Mouse (Mus musculus) CH12.LX (cell line): ENCODE measurements around the gene Olfr1277. TPM values are rescaled to one million over a fixed set of nuclear protein-coding genes. Genes with fewer than 3 reads are reported as not detected.

Experiments used
- DNase-seq: peaks from one replicate; pipeline ENCODE4 v3.0.0-alpha.2; 2013; ENCODE audit errors: extremely low read depth
- H3K27ac ChIP-seq: 2 replicates; pipeline ENCODE4 v1.5.1; 2012; ENCODE audit warnings: low read depth, mild to moderate bottlenecking, control low read depth, moderate library complexity; ENCODE audit not compliant: insufficient read depth
- H3K27me3 ChIP-seq: replicated peaks from 2 replicates; pipeline ENCODE3; 2012; ENCODE audit warnings: inconsistent platforms
- H3K36me3 ChIP-seq, 2 experiments: replicated peaks in 1 of 2; 2 replicates each; pipeline versions ENCODE3 to v1.6.1; 2012; ENCODE audit warnings: inconsistent platforms in 1 of 2, low read length in 1 of 2, mild to moderate bottlenecking in 1 of 2, mixed read lengths in 1 of 2, moderate library complexity in 1 of 2; ENCODE audit not compliant: control insufficient read depth in 1 of 2, insufficient read depth in 1 of 2
- H3K4me1 ChIP-seq, 2 experiments: 2 replicates each; pipeline ENCODE4 v1.6.1; 2012; ENCODE audit warnings: inconsistent platforms in 1 of 2, moderate library complexity in 1 of 2; ENCODE audit not compliant: insufficient read depth in 2 of 2, control insufficient read depth in 1 of 2
- H3K4me2 ChIP-seq: 2 replicates; pipeline ENCODE4 v1.6.1; 2012; ENCODE audit warnings: low read depth, mild to moderate bottlenecking, control low read depth; ENCODE audit not compliant: poor library complexity, insufficient read depth, severe bottlenecking
- H3K4me3 ChIP-seq, 3 experiments: fragments of 150-350 bp in 1 of 3; sonication (generic) in 1 of 3; replicated peaks in 1 of 3; 2 replicates each; pipeline versions ENCODE3 to v1.5.1; 2011 to 2012; ENCODE audit warnings: low read depth in 2 of 3, low read length in 2 of 3, mild to moderate bottlenecking in 2 of 3, moderate library complexity in 2 of 3, control low read depth in 1 of 3, improper control_type of control experiment in 1 of 3, inconsistent platforms in 1 of 3, mixed read lengths in 1 of 3; ENCODE audit not compliant: poor library complexity in 1 of 3
- H3K79me2 ChIP-seq: replicated peaks from 2 replicates; pipeline ENCODE4 v1.6.1; 2012; ENCODE audit warnings: mild to moderate bottlenecking, moderate library complexity; ENCODE audit not compliant: control insufficient read depth, poor library complexity, insufficient read depth, severe bottlenecking; ENCODE audit errors: extremely low read depth
- H3K9ac ChIP-seq: 2 replicates; pipeline ENCODE4 v1.6.1; 2012; ENCODE audit warnings: low read depth, mild to moderate bottlenecking, control low read depth, moderate library complexity; ENCODE audit not compliant: insufficient read depth
- H3K9me3 ChIP-seq: replicated peaks from 2 replicates; pipeline ENCODE3; 2012; ENCODE audit warnings: low read length, inconsistent platforms, mixed read lengths
- BHLHE40 ChIP-seq: IDR thresholded peaks from 2 replicates; pipeline ENCODE4 v1.6.1; 2011; ENCODE audit warnings: mild to moderate bottlenecking, low read depth, low read length, improper control_type of control experiment
- CHD2 ChIP-seq: IDR thresholded peaks from 2 replicates; pipeline ENCODE4 v1.6.1; 2011; ENCODE audit warnings: low read length, improper control_type of control experiment
- CTCF ChIP-seq, 2 experiments: IDR thresholded peaks in 1 of 2; conservative IDR thresholded peaks in 1 of 2; 2 replicates each; pipeline ENCODE4 v1.5.1; 2011 to 2012; ENCODE audit warnings: low read depth in 2 of 2, low read length in 2 of 2, improper control_type of control experiment in 1 of 2, inconsistent platforms in 1 of 2, mild to moderate bottlenecking in 1 of 2, moderate library complexity in 1 of 2
- E2F4 ChIP-seq: IDR thresholded peaks from 2 replicates; pipeline ENCODE4 v1.6.1; 2011; ENCODE audit warnings: low read depth, low read length, improper control_type of control experiment; ENCODE audit not compliant: insufficient replicate concordance
- ELF1 ChIP-seq: IDR thresholded peaks from 2 replicates; pipeline ENCODE4 v1.6.1; 2014; ENCODE audit warnings: low read depth, mild to moderate bottlenecking, inconsistent platforms, low read length, improper control_type of control experiment
- EP300 ChIP-seq: IDR thresholded peaks from 2 replicates; pipeline ENCODE4 v1.6.1; 2011; ENCODE audit warnings: low read length, improper control_type of control experiment
- GABPA ChIP-seq: IDR thresholded peaks from 2 replicates; pipeline ENCODE4 v1.6.1; 2012; ENCODE audit warnings: low read depth, low read length, improper control_type of control experiment, inconsistent platforms; ENCODE audit not compliant: insufficient replicate concordance
- HCFC1 ChIP-seq: IDR thresholded peaks from 2 replicates; pipeline ENCODE4 v1.6.1; 2012; ENCODE audit warnings: low read depth, mild to moderate bottlenecking, inconsistent platforms, low read length, improper control_type of control experiment
- IRF4 ChIP-seq: IDR thresholded peaks from 2 replicates; pipeline ENCODE4 v1.6.1; 2014; ENCODE audit warnings: low read depth, mild to moderate bottlenecking, inconsistent platforms, low read length, improper control_type of control experiment
- MAZ ChIP-seq: IDR thresholded peaks from 2 replicates; pipeline ENCODE4 v1.6.1; 2012; ENCODE audit warnings: low read depth, mild to moderate bottlenecking, inconsistent platforms, low read length, improper control_type of control experiment, moderate library complexity
- MEF2A ChIP-seq: IDR thresholded peaks from 2 replicates; pipeline ENCODE4 v1.6.1; 2014; ENCODE audit warnings: low read depth, mild to moderate bottlenecking, inconsistent platforms, low read length, improper control_type of control experiment, borderline replicate concordance
- NELFE ChIP-seq: IDR thresholded peaks from 2 replicates; pipeline ENCODE4 v1.6.1; 2011; ENCODE audit warnings: low read depth, low read length, improper control_type of control experiment
- NRF1 ChIP-seq: IDR thresholded peaks from 2 replicates; pipeline ENCODE4 v1.6.1; 2014; ENCODE audit warnings: low read depth, mild to moderate bottlenecking, inconsistent platforms, low read length, improper control_type of control experiment, moderate library complexity
- POLR2AphosphoS2 ChIP-seq: IDR thresholded peaks from 2 replicates; pipeline ENCODE4 v1.6.1; 2011; ENCODE audit warnings: low read depth, low read length, improper control_type of control experiment
- RAD21 ChIP-seq: IDR thresholded peaks from 2 replicates; pipeline ENCODE4 v1.6.1; 2011; ENCODE audit warnings: low read depth, mild to moderate bottlenecking, low read length, improper control_type of control experiment, moderate library complexity
- SMC3 ChIP-seq: IDR thresholded peaks from 2 replicates; pipeline ENCODE4 v1.6.1; 2011; ENCODE audit warnings: low read depth, low read length, improper control_type of control experiment
- TBP ChIP-seq: conservative IDR thresholded peaks from 2 replicates; pipeline ENCODE4 v1.6.1; 2011; ENCODE audit warnings: low read depth, low read length, improper control_type of control experiment
- TCF12 ChIP-seq: IDR thresholded peaks from 2 replicates; pipeline ENCODE4 v1.6.1; 2014; ENCODE audit warnings: low read depth, mild to moderate bottlenecking, inconsistent platforms, low read length, improper control_type of control experiment
- USF1 ChIP-seq: IDR thresholded peaks from 2 replicates; pipeline ENCODE4 v1.6.1; 2014; ENCODE audit warnings: low read depth, mild to moderate bottlenecking, inconsistent platforms, low read length, improper control_type of control experiment
- ZKSCAN1 ChIP-seq: IDR thresholded peaks from 2 replicates; pipeline ENCODE4 v1.6.1; 2012; ENCODE audit warnings: low read depth, inconsistent platforms, low read length, improper control_type of control experiment, borderline replicate concordance
- dilution Hi-C: fragments of 300-500 bp; cut with MboI; formaldehyde crosslinking; loops from 2 replicates; pipeline ENCODE4 v1.14.3; 2020; ENCODE audit warnings: low sequenced_read_pairs; ENCODE audit not compliant: extremely low pct_unique_long_range_greater_than_20kb, extremely low pct_ligation_motif_present
- in situ Hi-C: fragments of 300-500 bp; cut with MboI; formaldehyde crosslinking; loops from 3 replicates; pipeline ENCODE4 v1.14.3; 2019; ENCODE audit warnings: low sequenced_read_pairs, low pct_ligation_motif_present, low pct_unique_long_range_greater_than_20kb, mixed read lengths
- polyA plus RNA-seq: library from polyadenylated mRNA; unstranded; fragments of >175 nt; gene quantifications from 2 replicates; pipeline ENCODE4 v1.2.1, GENCODE M21; 2012; ENCODE audit warnings: low read depth; ENCODE audit not compliant: insufficient read length
- total RNA-seq, 2 experiments: library from RNA; depleted of rRNA; stranded (reverse); fragments of 300-350 nt in 1 of 2; fragments of >200 nt in 1 of 2; gene quantifications; 2 replicates each; pipeline ENCODE4 v1.2.3; 2012 to 2014

Gene Olfr1277
- total and polyA plus RNA-seq, 3 experiments, result not detected

- peaks cover 12% of the 10 kb centered on the region for H3K9me3 ChIP-seq
- H3K4me2 ChIP-seq, result no peak within 1 kb of the TSS
- no peaks in the 10 kb centered on the region for H3K27me3 ChIP-seq
- H3K27ac ChIP-seq, result no peak within 1 kb of the TSS
- H3K9ac ChIP-seq, result no peak within 1 kb of the TSS
- H3K79me2 ChIP-seq, result no peaks in the 10 kb centered on the region
- in situ Hi-C loops, result no loop called here
- no peaks in the 10 kb centered on the region for H3K36me3 ChIP-seq
- no peak for DNase-seq
- TF ChIP-seq TBP (no peak), RAD21 (no peak), EP300 (no peak), CTCF (conservative IDR thresholded peaks at IDR 0.05 in 1 of 2, IDR thresholded peaks at IDR 0.05 in 1 of 2; ENCODE audit: low read depth in 2 of 2, low read length in 2 of 2) (no peak), E2F4 (no peak), CHD2 (no peak), ZKSCAN1 (no peak), MEF2A (no peak), IRF4 (no peak), MAZ (no peak), POLR2AphosphoS2 (no peak), HCFC1 (no peak), SMC3 (no peak), NELFE (no peak), TCF12 (no peak), NRF1 (no peak), GABPA (no peak), USF1 (no peak), ELF1 (no peak), BHLHE40 (no peak)
- H3K4me1 ChIP-seq, result no peaks in the 10 kb centered on the region
- dilution Hi-C loops, result no loop called here
- H3K4me3 ChIP-seq, result no peak within 1 kb of the TSS
Observed at GRCm38 (mm10) chr2:111254216-111254615, 19.7 kb downstream of the Olfr1277 start, which contains the start of gene Olfr1276. Gene Olfr1276, plus strand, starts transcription at chr2:111254516.

DNA sequence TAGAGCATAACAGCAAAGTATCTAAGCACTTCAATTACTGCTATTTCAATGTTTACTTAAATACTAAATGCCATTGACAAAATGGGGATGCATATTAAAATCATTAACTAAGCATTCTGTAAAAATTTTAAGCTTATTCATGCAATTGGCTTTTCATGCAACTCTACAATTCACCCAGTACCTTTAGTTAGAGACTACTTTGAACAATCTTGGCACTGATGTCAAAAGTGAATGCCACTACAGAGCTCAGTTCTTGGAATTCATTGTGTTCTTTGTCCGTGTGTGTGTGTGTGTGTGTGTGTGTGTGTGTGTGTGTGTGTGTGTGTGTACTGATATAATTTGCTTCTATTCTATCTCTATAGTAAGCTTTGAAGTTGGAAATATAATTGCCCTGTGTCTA is 38.7 kb downstream of the Olfr1277 start, which contains the start of gene Olfr1275:
TSS of gene Olfr1275 (minus strand) at position 101 of the 400 bp plus-strand sequence.
- H3K36me3 ChIP-seq, result no peaks in the 10 kb centered on the region
- in situ Hi-C loops, result no loop called here
- dilution Hi-C loops, result no loop called here
- no peak for DNase-seq
- TF ChIP-seq E2F4 (no peak), SMC3 (no peak)
- no peak within 1 kb of the TSS for H3K9ac ChIP-seq
- no peak within 1 kb of the TSS for H3K4me3 ChIP-seq
- H3K4me1 ChIP-seq, result no peaks in the 10 kb centered on the region
- no peaks in the 10 kb centered on the region for H3K79me2 ChIP-seq
- H3K4me2 ChIP-seq, result no peak within 1 kb of the TSS
- peaks cover 12% of the 10 kb centered on the region for H3K9me3 ChIP-seq
- no peaks in the 10 kb centered on the region for H3K27me3 ChIP-seq
- no peak within 1 kb of the TSS for H3K27ac ChIP-seq
